Mouse (Mus musculus) brain, embryonic 14.5 days (tissue): ENCODE data around the gene Gm8720. TPM values are rescaled to one million over a fixed set of nuclear protein-coding genes. Genes with fewer than 3 reads are reported as not detected.
"Not testable (repeated sequence)": the region's sequence is repeated elsewhere in the genome, so short reads cannot be mapped to it uniquely, and the experiment has no call there.

Experiments used
- DNase-seq: peaks from one replicate; pipeline ENCODE4 v3.0.0-alpha.2; 2011; ENCODE audit warnings: low read depth
- polyA plus RNA-seq: library from polyadenylated mRNA; depleted of rRNA; stranded (reverse); fragments of >200 nt; gene quantifications from 2 replicates; pipeline ENCODE4 v1.2.3, GENCODE M21; 2012; rRNA removed

The Gm8720 gene
- polyA plus RNA-seq, result not detected in 2 replicates

GRCm38 (mm10) chr7:23067356-23067755 lies at the start of gene Gm8720:
Gene Gm8720, minus strand, starts transcription at chr7:23067456.
- not testable (repeated sequence) for DNase-seq

GRCm38 (mm10) chr7:23055240-23055639 lies 12.0 kb downstream of the Gm8720 start, which contains the start of gene Vmn1r163:
Gene Vmn1r163, plus strand, starts transcription at chr7:23055540.
- DNase-seq, result not testable (repeated sequence)

GRCm38 (mm10) chr7:23019823-23020222 lies 47.4 kb downstream of the Gm8720 start, which contains the start of gene Gm4216:
Gene Gm4216, minus strand, starts transcription at chr7:23019923.
- DNase-seq, result not testable (repeated sequence)

Other genes starting within 250 kb of the Gm8720 start
- gene Vmn1r159, start 223.9 kb downstream of the Gm8720 start, polyA plus RNA-seq, result not detected in 2 replicates
- gene Vmn1r160, start 196.2 kb downstream of the Gm8720 start, polyA plus RNA-seq, result not detected in 2 replicates
- gene Gm4214, start 82.8 kb downstream of the Gm8720 start, polyA plus RNA-seq, result not detected in 2 replicates
- gene Gm4216, start 47.5 kb downstream of the Gm8720 start, polyA plus RNA-seq, result not detected in 2 replicates
- gene Vmn1r163, start 11.9 kb downstream of the Gm8720 start, polyA plus RNA-seq, result not detected in 2 replicates
- gene Gm10662, start 77.0 kb upstream of the Gm8720 start, polyA plus RNA-seq, result not detected in 2 replicates
- gene Vmn1r165, start 149.9 kb upstream of the Gm8720 start, polyA plus RNA-seq, result not detected in 2 replicates
- not detected in 2 replicates for gene Vmn1r166, start 184.2 kb upstream of the Gm8720 start, polyA plus RNA-seq
- not detected in 2 replicates for gene Gm6902, start 211.4 kb upstream of the Gm8720 start, polyA plus RNA-seq
- not detected in 2 replicates for gene Nlrp4e, start 233.7 kb upstream of the Gm8720 start, polyA plus RNA-seq